Mouse (Mus musculus): ENCODE data around the gene 5730455P16Rik. TPM values are rescaled to one million over a fixed set of nuclear protein-coding genes. Genes with fewer than 3 reads are reported as not detected.

The 5730455P16Rik gene
- total RNA-seq, 2 experiments from 2014 or later, result 14.9 to 21.1 TPM

Other genes with a start within 250 kb of the 5730455P16Rik start
- gene Tefm, start 235.9 kb downstream of the 5730455P16Rik start, total RNA-seq (2021), result 10 to 100 TPM; 23.1 to 28.1 TPM
- 10 to 100 TPM; 10.4 to 12.5 TPM for gene Adap2, start 223.9 kb downstream of the 5730455P16Rik start, total RNA-seq (2021)
- gene Rnf135, start 194.2 kb downstream of the 5730455P16Rik start, total RNA-seq (2021), result 10 to 100 TPM in 1 of 2 experiments, 1 to 10 TPM in 1; 6.9 to 11.0 TPM
- gene Rhot1, start 169.0 kb downstream of the 5730455P16Rik start, total RNA-seq (2021), result 10 to 100 TPM; 56.5 to 69.3 TPM
- 1 to 10 TPM; 3.0 to 3.9 TPM for gene Rhbdl3, start 77.1 kb downstream of the 5730455P16Rik start, total RNA-seq (2021)
- 100 to 1,000 TPM; 134 to 158 TPM for gene Zfp207, start 5.2 kb upstream of the 5730455P16Rik start, total RNA-seq (2021)
- gene Psmd11, start 50.6 kb upstream of the 5730455P16Rik start, total RNA-seq (2021), result 100 to 1,000 TPM; 108 to 118 TPM
- 1 to 10 TPM; 2.2 to 3.9 TPM for gene Cdk5r1, start 99.0 kb upstream of the 5730455P16Rik start, total RNA-seq (2021)

All from adrenal gland, postnatal 10 days (tissue).